Mouse (Mus musculus): ENCODE measurements around the gene Tmem253. TPM values are rescaled to one million over a fixed set of nuclear protein-coding genes. Genes with fewer than 3 reads are reported as not detected.

The Tmem253 gene
- polyA plus RNA-seq, 1 experiment = 0.34 TPM

Other genes with a start within 250 kb of the Tmem253 start
- not detected for gene Ang4, start 242.1 kb upstream of the Tmem253 start, polyA plus RNA-seq (2012; fragmentation: generic; extraction: Trizol)
- not detected for gene AY358078, start 215.6 kb upstream of the Tmem253 start, polyA plus RNA-seq (2012; fragmentation: generic; extraction: Trizol)
- gene Ear6, start 162.0 kb upstream of the Tmem253 start, polyA plus RNA-seq (2012; fragmentation: generic; extraction: Trizol) = not detected
- 24.1 TPM for gene Mettl17, start 130.8 kb upstream of the Tmem253 start, polyA plus RNA-seq (2012; fragmentation: generic; extraction: Trizol)
- 0.12 TPM for gene Slc39a2, start 122.8 kb upstream of the Tmem253 start, polyA plus RNA-seq (2012; fragmentation: generic; extraction: Trizol)
- gene Ndrg2, start 101.5 kb upstream of the Tmem253 start, polyA plus RNA-seq (2012; fragmentation: generic; extraction: Trizol) = 31.8 TPM
- not detected for gene Tppp2, start 97.2 kb upstream of the Tmem253 start, polyA plus RNA-seq (2012; fragmentation: generic; extraction: Trizol)
- not detected for gene Rnase13, start 92.9 kb upstream of the Tmem253 start, polyA plus RNA-seq (2012; fragmentation: generic; extraction: Trizol)
- gene Arhgef40, start 30.9 kb upstream of the Tmem253 start, polyA plus RNA-seq (2012; fragmentation: generic; extraction: Trizol) = 35.0 TPM
- 13.6 TPM for gene Zfp219, start 5.1 kb downstream of the Tmem253 start, polyA plus RNA-seq (2012; fragmentation: generic; extraction: Trizol)
- not detected for gene Olfr221, start 26.8 kb downstream of the Tmem253 start, polyA plus RNA-seq (2012; fragmentation: generic; extraction: Trizol)
- 147 TPM for gene Hnrnpc, start 88.4 kb downstream of the Tmem253 start, polyA plus RNA-seq (2012; fragmentation: generic; extraction: Trizol)
- 0.47 TPM for gene Rpgrip1, start 95.0 kb downstream of the Tmem253 start, polyA plus RNA-seq (2012; fragmentation: generic; extraction: Trizol)
- gene Supt16, start 181.8 kb downstream of the Tmem253 start, polyA plus RNA-seq (2012; fragmentation: generic; extraction: Trizol) = 11.7 TPM
- 19.6 TPM for gene Chd8, start 242.1 kb downstream of the Tmem253 start, polyA plus RNA-seq (2012; fragmentation: generic; extraction: Trizol)